ENCODE assay signal across 12 mouse cellular contexts in the genomic region with DNA sequence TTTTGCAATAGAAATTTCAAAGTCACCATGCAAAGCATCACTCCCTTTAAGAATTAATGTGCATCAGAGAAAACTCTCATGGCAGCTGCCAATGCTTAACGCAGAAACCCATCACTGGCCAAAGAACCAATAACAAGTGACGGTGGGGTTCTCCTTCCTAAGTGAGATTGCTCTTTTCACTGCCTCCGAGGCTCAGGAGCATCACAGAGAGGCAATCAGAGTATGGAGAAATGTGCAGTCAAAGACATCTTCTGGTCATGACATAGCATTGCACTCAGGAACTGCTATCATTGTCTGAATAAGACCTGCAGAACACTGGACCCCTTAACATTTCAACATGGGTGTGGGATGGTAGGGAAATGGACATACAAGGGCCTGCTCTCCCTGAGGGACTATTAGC.
DNase-seq lines count a peak whose midpoint lies in the region; ATAC-seq and TF ChIP-seq lines count a peak whose summit lies in the region.
"Had no signal": no experiment of that assay in that cellular context is flagged by ENCODE, and none has a peak within 500 bp of the region (broad histone marks: within the 10 kb centered on the region; RNA-seq: fewer than 3 reads in every experiment).

No protein-coding gene starts in this region.

- no peaks in the 10 kb centered on the region for H3K79me2 ChIP-seq in heart, adult 2 months (replicated peaks; ENCODE audit: control insufficient read depth, insufficient read depth, low read length)

- H3K36me3 ChIP-seq in heart, adult 2 months (ENCODE audit: control insufficient read depth, insufficient read depth, low read length), result no peaks in the 10 kb centered on the region
- no peaks in the 10 kb centered on the region for H3K36me3 ChIP-seq in lung, postnatal 0 days (ENCODE audit: insufficient read depth, low read length)
- H3K36me3 ChIP-seq in stomach, postnatal 0 days (ENCODE audit: control insufficient read depth, insufficient read depth, low read length), result no peaks in the 10 kb centered on the region
- H3K36me3 ChIP-seq: limb, embryonic 13.5 days; stomach, embryonic 15.5 days had no signal

- H3K4me3 ChIP-seq in heart, adult 2 months, result no peak overlapping the region
- H3K4me3 ChIP-seq in lung, postnatal 0 days (ENCODE audit: low read depth, low read length), result no peak overlapping the region
- H3K4me3 ChIP-seq in stomach, postnatal 0 days (ENCODE audit: low read depth, low read length), result no peak overlapping the region
- H3K4me3 ChIP-seq: limb, embryonic 13.5 days; stomach, embryonic 15.5 days had no signal

- no peak for DNase-seq in heart, adult 2 months
- no peak for DNase-seq in heart, adult 18-20 months
- no peak for DNase-seq in lung, postnatal 0 days (ENCODE audit: low spot score)
- no peak for DNase-seq in lung, postnatal 14 days
- peak; percentile 39 for DNase-seq in brain, adult 2 months (ENCODE audit: low read depth, low spot score)
- DNase-seq in stomach, postnatal 0 days (ENCODE audit: low spot score), result no peak
- no peak for DNase-seq in thymus, postnatal 4 days
- DNase-seq: cerebellum, postnatal 25 days; heart, postnatal 14 days; lung, postnatal 10 days had no signal

- H3K27ac ChIP-seq in heart, adult 2 months, result no peak overlapping the region
- no peak overlapping the region for H3K27ac ChIP-seq in lung, postnatal 0 days (ENCODE audit: low read length)
- H3K27ac ChIP-seq in stomach, postnatal 0 days (replicated peaks), result no peak overlapping the region
- H3K27ac ChIP-seq: limb, embryonic 13.5 days; stomach, embryonic 15.5 days had no signal

- peak; percentile 37 for TF ChIP-seq CTCF in heart, adult 2 months (IDR thresholded peaks at IDR 0.05)
- TF ChIP-seq CTCF in lung, postnatal 0 days (IDR thresholded peaks at IDR 0.05), result peak; percentile 59
- TF ChIP-seq CTCF in stomach, postnatal 0 days (IDR thresholded peaks at IDR 0.05; ENCODE audit: low read depth), result peak; percentile 54

- 51% methylated on average over 3 of the region's 3 CpGs for WGBS in heart, adult 2 months
- WGBS in lung, postnatal 0 days, result 54% methylated on average over 3 of the region's 3 CpGs
- 55% methylated on average over 3 of the region's 3 CpGs for WGBS in stomach, postnatal 0 days

- H3K4me1 ChIP-seq in heart, adult 2 months (ENCODE audit: control insufficient read depth, insufficient read depth, low read length), result no peaks in the 10 kb centered on the region
- H3K4me1 ChIP-seq in lung, postnatal 0 days (ENCODE audit: insufficient read depth, low read depth, low read length), result no peaks in the 10 kb centered on the region
- H3K4me1 ChIP-seq in stomach, postnatal 0 days (replicated peaks; ENCODE audit: control insufficient read depth, insufficient read depth), result no peaks in the 10 kb centered on the region
- H3K4me1 ChIP-seq: limb, embryonic 13.5 days; stomach, embryonic 15.5 days had no signal

- TF ChIP-seq EP300 in heart, adult 2 months (IDR thresholded peaks at IDR 0.05; ENCODE audit: insufficient read depth, low read depth, low read length), result no peak
- no peak for TF ChIP-seq EP300 in lung, postnatal 0 days (IDR thresholded peaks at IDR 0.05)
- no peak for TF ChIP-seq EP300 in stomach, postnatal 0 days (optimal IDR thresholded peaks at IDR 0.05)

- ATAC-seq in lung, postnatal 0 days, result peak; percentile 21; the same call in 1 of the 2 replicates
- ATAC-seq in stomach, postnatal 0 days (ENCODE audit: low FRiP score, low TSS enrichment), result no peak

- H3K27me3 ChIP-seq in heart, adult 2 months (ENCODE audit: control insufficient read depth, insufficient read depth, low read length), result no peaks in the 10 kb centered on the region
- H3K27me3 ChIP-seq in lung, postnatal 0 days (replicated peaks; ENCODE audit: insufficient read depth, low read length), result no peaks in the 10 kb centered on the region
- H3K27me3 ChIP-seq in stomach, postnatal 0 days (ENCODE audit: control insufficient read depth, insufficient read depth, low read length), result no peaks in the 10 kb centered on the region
- H3K27me3 ChIP-seq: limb, embryonic 13.5 days; stomach, embryonic 15.5 days had no signal

- intact Hi-C loops in heart, adult 2 months (cut with DNase I), result loop anchor here (2.0 to 10.0 kb wide), 3 partner anchors 113 to 393 kb away; no protein-coding TSS in a partner anchor

- H3K9me3 ChIP-seq in lung, postnatal 0 days (ENCODE audit: low read length), result no peaks in the 10 kb centered on the region
- no peaks in the 10 kb centered on the region for H3K9me3 ChIP-seq in stomach, postnatal 0 days (ENCODE audit: control insufficient read depth, low read length)
- H3K9me3 ChIP-seq: limb, embryonic 13.5 days; stomach, embryonic 15.5 days had no signal

- H3K4me2 ChIP-seq in lung, postnatal 0 days (replicated peaks; ENCODE audit: low read depth, low read length), result no peak overlapping the region
- no peak overlapping the region for H3K4me2 ChIP-seq in stomach, postnatal 0 days (replicated peaks; ENCODE audit: low read depth)
- H3K4me2 ChIP-seq: limb, embryonic 13.5 days; stomach, embryonic 15.5 days had no signal

- H3K9ac ChIP-seq in heart, adult 2 months (ENCODE audit: low read depth, low read length), result no peak overlapping the region
- H3K9ac ChIP-seq in lung, postnatal 0 days (replicated peaks; ENCODE audit: low read depth), result no peak overlapping the region
- no peak overlapping the region for H3K9ac ChIP-seq in stomach, postnatal 0 days (ENCODE audit: low read length)
- H3K9ac ChIP-seq: limb, embryonic 13.5 days; stomach, embryonic 15.5 days had no signal

- no peak for TF ChIP-seq POLR2A in heart, adult 2 months (IDR thresholded peaks at IDR 0.05; ENCODE audit: insufficient read depth, low read depth, low read length)
